Mouse (Mus musculus) right cerebral cortex, adult 2 months (tissue): ENCODE results near the gene Zfp735.

Experiments used
- DNase-seq, 2 experiments: peaks; one replicate each; pipeline ENCODE4 v3.0.0; 2021 to 2022; ENCODE audit warnings: low spot score in 2 of 2

Zfp735 gene

GRCm38 (mm10) chr11:73688478-73688877, at the start of gene Zfp735:
Zfp735 (plus strand) TSS chr11:73688778.
- DNase-seq, result no peak

- no peak for DNase-seq
Measured at GRCm38 (mm10) chr11:73759115-73759514, 70.5 kb downstream of the Zfp735 start.
